Comparison of ENCODE assay signal across 21 mouse cellular contexts in the genomic region with DNA sequence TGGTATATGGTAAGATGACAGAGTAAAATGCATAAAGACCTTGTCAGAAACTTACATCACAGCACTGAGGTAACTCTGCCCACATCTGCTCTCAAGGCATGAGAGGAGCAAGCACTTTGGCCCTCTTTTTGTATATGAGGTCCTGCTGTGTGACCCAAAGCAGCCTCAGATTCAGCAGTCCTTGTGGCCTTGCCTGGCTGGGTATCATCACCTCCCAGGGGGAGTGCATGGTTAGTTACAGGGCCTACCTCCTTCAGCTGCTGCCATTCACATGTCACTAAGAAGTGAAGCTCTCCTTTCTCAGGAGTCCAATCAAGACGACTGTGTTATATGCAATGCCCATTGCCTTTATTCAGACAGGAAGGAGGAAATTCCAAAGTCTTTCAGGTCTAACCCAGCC. TPM values are rescaled to one million over a fixed set of nuclear protein-coding genes. Genes with fewer than 3 reads are reported as not detected.
DNase-seq lines count a peak whose midpoint lies in the region; TF ChIP-seq lines count a peak whose summit lies in the region.
"Had no signal": no experiment of that assay in that cellular context is flagged by ENCODE, and none has a peak within 500 bp of the region (broad histone marks: within the 10 kb centered on the region; RNA-seq: fewer than 3 reads in every experiment).

No protein-coding gene starts in this region.

- intact Hi-C loops in heart, postnatal 10 days (cut with DNase I) = no loop called here

- H3K4me1 ChIP-seq in heart, embryonic 10.5 days = peaks cover 32% of the 10 kb centered on the region
- H3K4me1 ChIP-seq in testis, adult 2 months (ENCODE audit: control insufficient read depth, insufficient read depth, low read length) = peaks cover 2% of the 10 kb centered on the region; the same call in 1 of the 2 replicates

- TF ChIP-seq POLR2A in testis, adult 2 months (IDR thresholded peaks at IDR 0.05; ENCODE audit: control insufficient read depth, low read depth, low read length) = no peak

- DNase-seq in adrenal gland, postnatal 10 days = peak; percentile 0
- no peak for DNase-seq in adrenal gland, postnatal 14 days
- DNase-seq in heart, embryonic 10.5 days (ENCODE audit: low spot score) = peak; percentile 53
- DNase-seq in heart, postnatal 10 days = no peak
- no peak for DNase-seq in testis, postnatal 14 days (ENCODE audit: low spot score)
- DNase-seq in testis, postnatal 10 days (ENCODE audit: low spot score) = peak; percentile 32
- DNase-seq: adrenal gland, adult 8-10 months; cerebellum, adult 11 months; cerebellum, adult 8-10 months; cerebellum, postnatal 10 days; gastrocnemius, postnatal 10 days; heart, postnatal 14 days had no signal

- no peak overlapping the region for H3K4me3 ChIP-seq in heart, embryonic 10.5 days
- H3K4me3 ChIP-seq in testis, adult 2 months (ENCODE audit: control insufficient read depth, low read depth, low read length) = peak overlapping the region; percentile 90
- H3K4me3 ChIP-seq: forebrain, embryonic 10.5 days; forebrain, embryonic 13.5 days; heart, embryonic 12.5 days; heart, embryonic 15.5 days; hindbrain, embryonic 12.5 days; hindbrain, embryonic 15.5 days had no signal

- no peaks in the 10 kb centered on the region for H3K9me3 ChIP-seq in heart, embryonic 10.5 days
- H3K9me3 ChIP-seq: forebrain, embryonic 10.5 days; forebrain, embryonic 13.5 days; heart, embryonic 12.5 days; heart, embryonic 15.5 days; hindbrain, embryonic 12.5 days; hindbrain, embryonic 15.5 days had no signal

- no peak for TF ChIP-seq CTCF in testis, adult 2 months (IDR thresholded peaks at IDR 0.05; ENCODE audit: control insufficient read depth, insufficient read depth, insufficient replicate concordance, low read depth, low read length)

- 0 out of 2 replicates have a peak overlapping the region, but pooled peaks have one; percentile 22 for H3K27ac ChIP-seq in heart, embryonic 10.5 days
- no peak overlapping the region; the same call in none of the 2 replicates for H3K27ac ChIP-seq in testis, adult 2 months (ENCODE audit: control insufficient read depth, insufficient read depth, low read depth, low read length)
- H3K27ac ChIP-seq: forebrain, embryonic 10.5 days; forebrain, embryonic 13.5 days; heart, embryonic 15.5 days; hindbrain, embryonic 12.5 days; hindbrain, embryonic 15.5 days had no signal

- no peaks in the 10 kb centered on the region for H3K36me3 ChIP-seq in heart, embryonic 10.5 days
- peaks cover 7% of the 10 kb centered on the region for H3K36me3 ChIP-seq in testis, adult 2 months (ENCODE audit: control insufficient read depth, insufficient read depth, low read length)
- H3K36me3 ChIP-seq: forebrain, embryonic 10.5 days; heart, embryonic 12.5 days; heart, embryonic 15.5 days; hindbrain, embryonic 12.5 days; hindbrain, embryonic 15.5 days had no signal

- 65% methylated on average over 1 of the region's 1 CpGs for WGBS in heart, embryonic 10.5 days

- H3K27me3 ChIP-seq in heart, embryonic 10.5 days (ENCODE audit: insufficient read depth, poor library complexity, severe bottlenecking) = no peaks in the 10 kb centered on the region
- H3K27me3 ChIP-seq in testis, adult 2 months (ENCODE audit: control insufficient read depth, insufficient read depth, low read length) = no peaks in the 10 kb centered on the region
- H3K27me3 ChIP-seq: forebrain, embryonic 13.5 days; heart, embryonic 12.5 days; heart, embryonic 15.5 days; hindbrain, embryonic 12.5 days; hindbrain, embryonic 15.5 days had no signal

RNA-seq across cellular contexts. Expression of a gene that starts 2.4 kb away (rescaled TPM):
- total RNA-seq in adrenal gland, postnatal 10 days (2021) = 1 to 10 TPM; 2.7 to 3.5 TPM
- 2.7 and 3.9 TPM in 2 replicates for total RNA-seq in adrenal gland, postnatal 14 days (2021)
- not detected in 2 replicates for polyA plus RNA-seq in heart, embryonic 10.5 days (2016; fragmentation: Nextera tagmentation; extraction: Ambion mirVana)
- 1 to 10 TPM; 2.8 to 4.6 TPM for total RNA-seq in heart, postnatal 10 days (2021)
- polyA plus RNA-seq in testis, adult 2 months (2012; rRNA removed) = 5.1 and 5.6 TPM in 2 replicates
- total RNA-seq: granulocyte monocyte progenitor cell, adult 5-6 weeks; hematopoietic stem cell, adult 5-6 weeks had no signal
- polyA plus RNA-seq: heart, embryonic 12.5 days had no signal

RNA-seq across cellular contexts. Expression of a gene that starts 2.7 kb away (rescaled TPM):
- 1 to 10 TPM; 3.9 to 7.7 TPM for total RNA-seq in adrenal gland, postnatal 10 days (2021)
- 3.8 and 3.9 TPM in 2 replicates for total RNA-seq in adrenal gland, postnatal 14 days (2021)
- 4.5 TPM in 2 replicates for polyA plus RNA-seq in heart, embryonic 10.5 days (2016; fragmentation: Nextera tagmentation; extraction: Ambion mirVana)
- 10 to 100 TPM in 1 of 2 experiments, 1 to 10 TPM in 1; 9.3 to 10.0 TPM for total RNA-seq in heart, postnatal 10 days (2021)
- polyA plus RNA-seq in testis, adult 2 months (2012; rRNA removed) = 863 and 972 TPM in 2 replicates

RNA-seq across cellular contexts. Expression of a gene that starts 32.8 kb away (rescaled TPM):
- 10 to 100 TPM in 1 of 2 experiments, 1 to 10 TPM in 1; 9.2 to 22.2 TPM for total RNA-seq in adrenal gland, postnatal 10 days (2021)
- total RNA-seq in adrenal gland, postnatal 14 days (2021) = 10.9 and 11.2 TPM in 2 replicates
- polyA plus RNA-seq in heart, embryonic 10.5 days (2016; fragmentation: Nextera tagmentation; extraction: Ambion mirVana) = 10.5 and 11.1 TPM in 2 replicates
- total RNA-seq in heart, postnatal 10 days (2021) = 1 to 10 TPM; 8.1 to 9.8 TPM
- 304 and 317 TPM in 2 replicates for polyA plus RNA-seq in testis, adult 2 months (2012; rRNA removed)

Comparison
In these comparisons a context has a peak if more than half of its experiments do, and no peak if none do; other contexts are left out.
1. DNase-seq: peak in adrenal gland, postnatal 10 days (single experiment), heart, embryonic 10.5 days (single experiment) and testis, postnatal 10 days (single experiment); none in adrenal gland, postnatal 14 days (single experiment), heart, postnatal 10 days (0 of 2) and testis, postnatal 14 days (single experiment).